Mouse (Mus musculus): ENCODE measurements around the gene 4930470P17Rik.
"Not testable (repeated sequence)": the region's sequence is repeated elsewhere in the genome, so short reads cannot be mapped to it uniquely, and the experiment has no call there.

Gene 4930470P17Rik

DNA sequence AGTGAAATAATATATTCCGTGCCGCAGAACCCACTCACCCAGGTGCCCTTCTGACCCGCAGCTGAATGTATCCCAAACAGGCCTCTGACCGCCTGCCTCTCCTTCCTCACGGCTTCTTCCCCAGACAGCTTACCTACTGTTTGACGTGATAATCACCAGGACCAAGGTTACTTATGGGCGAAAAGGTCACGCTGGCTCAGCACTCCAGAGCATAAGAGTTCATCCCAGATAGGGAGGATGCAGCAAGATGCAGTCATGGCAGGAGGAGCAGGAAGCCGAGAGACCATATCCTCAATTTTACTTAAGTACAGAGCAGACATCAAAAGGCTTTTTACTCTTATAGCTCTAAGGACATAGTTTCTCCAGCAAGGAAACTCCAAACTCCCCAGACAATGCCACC lies at the start of gene 4930470P17Rik:
4930470P17Rik (minus strand) TSS at position 101 of the 400 bp plus-strand sequence.
- no peak for DNase-seq (ENCODE audit: low spot score in 2 of 2)

DNA sequence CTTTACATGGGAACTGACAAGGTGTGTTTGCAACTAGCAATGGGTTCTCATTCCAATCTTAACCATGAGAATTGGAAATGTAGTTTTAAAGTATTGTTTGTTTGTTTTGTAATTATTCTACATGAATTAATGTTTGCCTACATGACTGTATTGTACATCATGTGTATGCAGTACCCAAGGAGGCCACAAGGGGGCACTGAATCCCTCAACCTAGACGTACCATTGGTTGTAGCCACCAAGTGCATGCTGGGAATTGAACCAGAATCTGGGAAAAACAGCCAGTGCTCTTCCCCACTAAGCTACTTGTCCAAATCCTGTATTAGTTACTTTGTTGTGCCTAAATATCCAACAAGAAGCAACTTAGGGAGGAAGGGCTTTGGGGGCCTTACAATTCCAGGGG lies 49.7 kb upstream of the 4930470P17Rik start:
- no peak for DNase-seq (ENCODE audit: low spot score in 2 of 2)

DNA sequence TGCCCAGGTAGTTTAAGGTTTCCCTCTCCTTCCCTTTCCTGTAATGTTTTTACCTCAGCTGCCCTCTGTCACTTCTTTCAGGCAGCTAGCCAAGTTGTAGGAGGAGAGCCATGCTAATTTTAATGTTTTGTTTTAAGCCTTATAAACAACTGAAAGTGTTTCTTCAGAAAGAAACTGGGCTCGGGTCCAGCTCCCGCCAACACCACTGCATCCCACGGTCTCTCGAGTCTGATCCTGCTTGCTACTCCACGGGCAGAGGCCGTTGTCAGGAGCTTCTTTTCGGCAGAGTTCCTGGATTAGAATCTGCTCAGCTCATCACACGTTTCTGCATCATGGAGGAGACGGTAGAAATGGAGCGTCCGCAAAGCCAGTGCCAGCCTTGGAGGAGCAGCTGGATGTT lies 46.7 kb upstream of the 4930470P17Rik start:
- DNase-seq (ENCODE audit: low spot score in 2 of 2), result no peak

DNA sequence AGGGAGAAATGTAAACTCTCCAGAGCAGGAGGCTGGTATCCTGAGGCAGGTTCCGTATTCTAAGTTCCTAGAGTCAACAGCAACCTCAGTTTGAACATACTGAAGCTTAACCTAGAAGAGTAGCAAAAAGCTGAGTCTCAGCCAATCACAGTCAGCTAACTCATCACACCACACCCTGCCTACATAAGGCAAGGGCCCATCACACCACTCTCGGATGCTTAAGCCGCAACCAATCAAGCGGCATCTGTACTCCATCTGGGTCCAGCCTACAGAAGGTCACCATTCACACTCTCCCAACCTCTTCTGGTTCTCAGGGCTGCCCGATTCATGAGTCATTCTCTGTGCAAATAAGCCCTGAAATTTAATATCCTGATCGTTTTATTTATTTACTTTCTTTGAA lies 44.4 kb upstream of the 4930470P17Rik start:
- DNase-seq (ENCODE audit: low spot score in 2 of 2), result no peak

DNA sequence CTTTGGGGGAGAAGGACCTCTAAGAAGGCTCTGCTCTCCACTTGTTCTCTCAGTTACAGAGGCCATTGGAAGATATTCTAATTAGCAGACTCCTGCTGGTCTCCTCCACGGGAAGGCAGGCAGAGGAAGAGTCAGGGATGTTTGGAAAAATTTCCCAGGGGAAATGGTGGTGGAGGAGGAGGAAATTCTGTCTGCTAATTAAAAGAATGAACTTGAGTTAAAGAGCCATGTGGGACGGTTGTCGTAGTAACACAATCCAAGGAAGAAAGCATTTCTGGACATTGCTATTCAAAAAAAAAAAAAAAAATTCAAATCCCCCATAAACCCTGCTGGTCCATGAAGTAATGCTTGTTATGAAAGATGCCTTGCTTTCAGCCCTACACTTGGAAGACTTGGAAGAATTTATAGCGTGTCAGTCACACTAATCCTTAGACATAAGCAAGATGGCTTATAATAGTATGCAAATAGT lies 40.6 kb upstream of the 4930470P17Rik start:
- no peak for DNase-seq (ENCODE audit: low spot score in 2 of 2)

DNA sequence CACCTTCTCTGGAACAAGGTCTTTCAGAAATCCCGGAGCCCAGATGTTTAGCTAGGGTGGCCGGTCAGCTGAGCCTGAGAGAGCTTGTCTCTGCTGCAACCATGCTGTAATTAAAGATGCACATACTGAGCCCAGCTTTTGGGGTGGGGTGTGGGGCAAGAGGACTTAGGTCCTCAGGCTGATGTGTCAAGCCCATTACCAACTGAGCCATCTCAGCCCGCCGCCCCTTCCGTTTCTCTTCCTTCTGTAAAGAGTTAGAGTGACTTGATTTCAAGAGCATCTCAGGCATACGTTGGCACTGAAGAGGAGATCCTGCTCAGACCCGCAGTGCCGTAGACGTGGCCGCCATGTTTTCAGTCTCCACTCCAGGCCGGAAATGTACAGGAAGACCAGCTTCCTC lies 38.5 kb upstream of the 4930470P17Rik start:
- DNase-seq (ENCODE audit: low spot score in 2 of 2), result no peak

DNA sequence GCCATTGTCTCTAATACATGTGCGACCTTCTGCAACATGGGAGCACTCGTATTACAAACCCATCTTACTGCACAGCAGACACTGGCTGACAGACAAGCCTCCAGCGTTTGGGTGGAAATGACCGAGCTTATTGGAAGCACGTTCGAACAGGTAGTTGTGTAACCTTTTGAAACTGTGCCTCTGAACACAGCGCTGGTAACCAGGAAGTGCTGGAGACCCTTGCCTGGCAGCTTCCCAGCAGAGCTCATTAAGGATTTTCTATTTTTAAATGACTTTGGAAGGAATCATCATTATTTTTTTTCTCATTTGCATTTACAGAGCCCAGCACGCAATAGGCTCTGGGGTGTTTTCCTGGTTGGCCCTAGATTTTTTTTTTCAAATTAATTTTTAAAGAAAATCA lies 36.9 kb upstream of the 4930470P17Rik start:
- no peak for DNase-seq (ENCODE audit: low spot score in 2 of 2)

DNA sequence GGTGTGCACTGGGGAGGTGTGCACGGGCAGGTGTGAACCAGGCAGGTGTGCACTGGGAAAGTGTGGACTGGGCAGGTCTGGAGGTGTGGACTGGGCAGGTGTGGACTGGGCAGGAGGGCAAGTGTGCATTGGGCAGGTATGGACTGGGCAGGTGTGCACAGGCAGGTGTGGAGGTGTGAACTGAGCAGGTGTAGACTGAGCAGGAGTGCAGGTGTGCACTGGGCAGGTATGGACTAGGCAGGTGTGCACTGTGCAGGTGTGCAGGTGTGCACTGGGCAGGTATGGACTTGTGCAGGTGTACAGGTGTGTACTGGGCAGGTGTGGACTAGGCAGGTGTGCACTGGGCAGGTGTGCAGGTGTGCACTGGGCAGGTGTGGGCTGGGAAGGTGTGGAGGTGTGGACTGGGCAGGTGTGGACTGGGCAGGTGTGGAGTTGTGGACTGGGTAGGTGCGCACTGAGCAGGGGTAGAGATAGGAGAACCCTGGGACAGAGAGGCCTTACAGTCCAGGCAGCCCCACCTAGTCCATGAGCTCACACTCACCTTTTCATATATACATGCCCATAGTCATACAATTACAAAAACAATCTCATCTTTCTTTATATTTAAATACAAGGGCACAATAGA lies 31.3 kb upstream of the 4930470P17Rik start:
- no peak for DNase-seq (ENCODE audit: low spot score in 2 of 2)

DNA sequence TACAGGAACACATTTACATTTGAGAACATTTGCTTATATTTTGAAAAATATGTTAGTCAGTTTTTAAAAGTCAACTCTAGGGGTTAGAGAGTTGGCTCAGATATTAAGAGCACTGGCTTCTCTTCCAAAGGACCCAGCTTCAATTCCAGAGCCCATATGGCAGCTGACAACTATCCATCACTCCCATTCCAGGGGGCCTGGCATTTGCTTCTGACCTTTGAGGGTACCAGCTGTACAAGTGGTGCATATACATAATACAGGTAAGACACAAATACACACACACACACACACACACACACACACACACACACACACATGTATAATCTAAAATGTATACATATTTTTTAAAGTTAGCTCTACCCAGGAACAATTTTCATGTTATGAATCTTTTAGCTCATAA lies 30.6 kb upstream of the 4930470P17Rik start:
- no peak for DNase-seq (ENCODE audit: low spot score in 2 of 2)

DNA sequence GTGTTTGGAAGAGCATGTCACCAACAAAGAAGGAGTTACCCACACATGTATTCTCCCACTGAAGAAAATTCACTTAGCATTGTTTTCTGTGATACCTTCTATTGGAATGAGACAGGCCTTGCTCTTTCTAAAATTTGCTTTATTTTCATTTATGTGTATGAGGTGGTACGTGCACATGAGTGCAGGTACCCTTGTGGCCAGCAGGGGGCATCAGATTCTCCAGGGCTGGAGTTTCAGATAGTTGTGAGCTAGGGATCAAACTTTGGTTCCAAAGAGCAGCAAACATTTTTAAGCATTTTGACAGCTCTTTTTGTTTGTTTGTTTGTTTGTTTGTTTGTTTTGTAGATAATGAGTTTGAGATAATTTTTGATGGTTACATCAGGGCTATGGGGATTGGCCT lies 29.6 kb upstream of the 4930470P17Rik start:
- no peak for DNase-seq (ENCODE audit: low spot score in 2 of 2)

DNA sequence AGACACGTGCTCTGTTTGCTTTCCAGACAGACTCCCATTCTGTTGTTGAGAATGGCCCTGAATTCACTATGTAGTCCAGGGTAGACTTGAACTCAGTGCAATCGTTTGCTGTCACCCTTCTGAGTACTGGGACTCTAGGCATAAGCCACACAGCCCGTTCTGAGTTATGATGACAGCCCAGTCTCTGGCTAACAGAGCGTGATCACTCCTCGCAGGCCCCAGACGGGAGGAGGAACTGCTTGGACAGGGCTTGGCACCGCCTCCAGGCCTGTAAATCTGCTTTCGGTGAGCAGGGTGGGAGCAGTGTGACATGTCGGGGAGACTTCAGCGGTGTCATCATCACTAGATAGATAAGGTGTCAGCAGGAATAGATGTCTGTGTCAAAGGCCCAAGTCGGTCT lies 28.7 kb upstream of the 4930470P17Rik start:
- no peak for DNase-seq (ENCODE audit: low spot score in 2 of 2)

DNA sequence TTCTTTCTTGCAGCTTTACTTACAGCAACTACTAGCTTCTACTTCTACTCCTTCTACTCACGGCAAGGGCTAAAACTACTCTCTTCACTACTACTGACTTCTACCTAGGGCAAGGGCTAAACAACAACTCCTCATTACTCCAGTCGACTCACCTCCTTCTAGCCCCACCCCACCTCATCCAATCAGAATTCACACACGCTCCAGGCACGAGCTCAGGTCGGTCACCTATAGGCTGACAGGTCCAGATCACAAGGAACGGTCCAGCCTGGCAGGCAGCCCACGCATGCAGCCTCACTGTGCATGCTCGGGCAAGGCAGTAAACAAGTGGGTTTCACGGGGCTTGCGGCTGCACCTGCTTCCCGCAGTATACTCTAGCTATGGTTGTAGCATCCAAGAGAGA lies 26.2 kb upstream of the 4930470P17Rik start:
- DNase-seq (ENCODE audit: low spot score in 2 of 2), result not testable (repeated sequence)

DNA sequence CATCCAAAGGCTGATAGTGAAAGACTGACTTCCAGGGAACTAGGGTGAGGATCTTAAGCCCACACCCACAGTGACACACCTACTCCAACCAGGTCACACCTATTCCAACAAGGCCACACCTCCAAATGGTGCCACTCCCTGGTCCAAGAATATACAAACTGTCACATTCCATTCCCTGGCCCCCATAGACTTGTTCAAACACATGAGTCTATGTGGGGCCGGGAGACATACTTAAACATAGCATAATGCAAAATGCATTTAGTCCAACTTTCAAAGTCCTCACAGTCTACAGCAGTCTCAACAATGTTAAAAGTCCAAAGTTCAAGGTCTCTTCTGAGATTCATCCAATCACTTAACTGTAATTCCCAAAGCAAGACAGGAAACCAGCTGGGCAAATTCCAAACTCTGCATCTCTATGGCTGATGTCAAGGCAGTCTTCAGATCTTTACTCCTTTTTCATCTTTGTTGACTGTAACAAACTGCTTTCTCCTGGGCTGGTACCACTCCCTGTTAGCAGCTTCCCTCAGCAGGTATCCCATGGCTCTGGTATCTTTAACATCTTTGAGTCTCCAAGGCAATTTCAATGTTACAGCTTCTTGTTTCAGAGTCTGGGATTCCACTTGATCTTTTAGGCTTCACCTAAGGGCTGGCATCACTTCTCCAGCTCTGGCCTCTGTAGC lies 22.5 kb upstream of the 4930470P17Rik start:
- DNase-seq (ENCODE audit: low spot score in 2 of 2), result not testable (repeated sequence)

DNA sequence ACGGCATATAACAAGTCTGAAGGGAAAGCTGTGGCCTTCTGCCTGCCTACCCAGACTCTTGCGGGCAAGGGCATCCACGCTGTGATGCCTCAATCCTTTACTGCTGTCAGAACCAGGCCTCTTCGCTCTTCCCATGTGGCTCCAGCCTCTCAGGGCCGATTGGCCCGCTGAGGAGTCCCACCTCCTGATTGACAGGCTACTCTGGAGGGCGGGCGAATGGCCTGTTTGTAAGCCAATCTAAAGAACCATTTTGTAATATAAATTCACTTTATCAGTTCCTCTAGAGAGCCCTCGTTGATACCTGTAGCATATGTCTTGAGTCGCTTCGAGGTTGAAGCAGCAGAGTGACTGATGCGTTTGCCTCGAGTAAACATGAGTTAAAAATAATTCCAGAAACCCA lies 21.2 kb upstream of the 4930470P17Rik start:
- DNase-seq (ENCODE audit: low spot score in 2 of 2), result no peak

DNA sequence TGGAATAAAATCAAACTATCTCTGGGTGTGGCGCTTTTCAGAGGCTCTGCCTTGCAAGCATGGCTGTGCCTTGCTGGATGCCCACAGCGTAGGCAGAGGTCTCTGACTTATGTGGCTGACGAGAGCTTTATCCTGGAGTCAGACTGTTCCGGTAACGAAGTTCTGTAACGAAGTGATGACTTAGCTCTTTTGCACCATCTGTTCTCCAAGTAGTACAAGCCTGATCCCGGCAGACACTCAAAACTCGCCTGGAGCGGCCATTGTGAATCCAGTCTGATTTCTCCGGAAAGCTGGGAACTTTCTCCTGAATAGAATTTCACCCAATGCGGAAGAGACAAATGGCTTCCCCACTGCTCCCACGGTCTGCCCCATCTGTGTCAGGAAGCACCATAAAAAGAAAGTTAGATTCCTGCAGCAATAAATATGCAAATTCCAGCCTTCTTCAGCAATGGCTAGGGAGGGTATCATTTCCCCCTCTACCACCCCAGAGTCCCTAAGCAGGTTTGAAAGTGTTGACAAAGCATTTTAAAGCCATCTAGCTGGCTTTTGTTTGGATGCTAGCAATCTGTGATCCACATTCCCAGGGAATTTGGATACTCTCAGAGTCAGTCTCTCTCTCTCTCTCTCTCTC lies 17.2 kb upstream of the 4930470P17Rik start:
- DNase-seq (ENCODE audit: low spot score in 2 of 2), result no peak

DNA sequence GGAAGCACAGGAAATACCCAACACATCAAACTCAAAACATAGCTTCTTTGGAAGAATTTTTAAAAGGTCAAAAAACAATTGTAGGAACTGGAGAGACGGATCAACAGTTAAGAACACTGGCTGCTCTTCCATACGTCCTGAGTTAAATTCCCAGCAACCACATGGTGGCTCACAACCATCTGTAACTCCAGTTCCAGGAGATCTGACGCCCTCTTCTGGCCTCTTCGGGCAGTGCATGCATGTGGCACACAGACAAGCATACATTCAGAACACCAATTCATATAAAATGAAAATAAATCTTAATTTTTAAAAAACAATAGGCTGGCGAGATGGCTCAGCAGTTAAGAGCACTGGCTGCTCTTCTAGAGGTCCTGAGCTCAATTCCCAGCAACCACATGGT lies 10.0 kb upstream of the 4930470P17Rik start:
- not testable (repeated sequence) for DNase-seq (ENCODE audit: low spot score in 2 of 2)

DNA sequence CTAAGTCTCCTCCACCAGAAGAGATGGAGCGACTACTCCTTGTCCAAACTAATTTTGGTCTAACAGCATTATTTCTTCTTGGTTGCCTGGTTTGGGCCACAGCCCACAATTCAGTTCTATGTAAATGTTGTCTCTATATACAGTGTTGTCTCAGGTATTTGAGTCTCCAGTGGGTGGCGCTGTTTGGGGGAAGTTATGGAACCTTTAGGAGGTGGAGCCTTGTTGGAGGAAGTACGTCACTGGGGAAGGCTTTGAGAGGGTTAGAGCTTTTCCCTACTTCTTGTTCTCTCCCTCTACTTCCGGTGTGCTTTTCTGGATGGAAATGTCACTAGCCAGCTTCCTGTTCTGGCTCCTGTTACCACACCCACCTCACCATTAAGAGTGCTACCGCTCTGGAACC lies 646 bp downstream of the 4930470P17Rik start:
- DNase-seq (ENCODE audit: low spot score in 2 of 2), result no peak

DNA sequence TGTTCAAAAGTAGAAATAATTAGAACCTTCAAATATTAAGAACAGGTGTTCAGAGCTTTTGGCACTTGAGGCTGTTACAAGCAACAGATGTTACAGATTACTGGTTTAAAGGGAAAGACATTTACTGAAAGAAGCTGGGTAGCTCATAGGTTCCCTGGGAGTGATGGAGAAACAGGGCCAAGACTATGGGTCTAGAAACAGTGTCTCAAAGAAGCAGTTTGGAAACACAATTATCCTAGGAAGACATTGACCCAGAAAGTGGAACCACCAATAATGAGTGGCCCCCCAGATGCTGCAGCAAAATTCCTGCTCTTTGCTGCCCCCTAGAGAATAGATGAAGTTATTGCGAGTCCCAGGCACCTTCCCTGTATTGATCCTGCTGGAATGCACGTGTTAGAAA lies 4.2 kb downstream of the 4930470P17Rik start:
- DNase-seq (ENCODE audit: low spot score in 2 of 2), result no peak

DNA sequence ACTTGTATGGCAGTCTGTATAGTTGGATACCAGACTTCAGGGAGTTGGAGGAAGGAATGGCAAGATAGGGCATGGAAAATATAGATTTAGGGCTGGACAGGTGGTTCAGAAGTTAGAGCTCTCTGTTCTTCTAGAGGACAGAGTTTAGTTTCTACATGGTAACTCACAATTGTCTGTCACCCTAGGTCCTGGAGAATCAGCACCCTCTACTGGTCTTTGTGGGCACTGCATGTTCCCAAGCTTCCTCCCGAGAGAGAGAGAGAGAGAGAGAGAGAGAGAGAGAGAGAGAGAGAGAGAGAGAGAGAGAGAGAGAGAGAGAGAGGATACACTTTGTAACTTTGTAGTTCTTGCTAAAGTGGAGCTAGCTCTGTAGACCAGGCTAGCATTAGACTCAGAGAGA lies 5.1 kb downstream of the 4930470P17Rik start:
- peak in 1 of 2 experiments; percentile 4 for DNase-seq (ENCODE audit: low spot score in 2 of 2)

DNA sequence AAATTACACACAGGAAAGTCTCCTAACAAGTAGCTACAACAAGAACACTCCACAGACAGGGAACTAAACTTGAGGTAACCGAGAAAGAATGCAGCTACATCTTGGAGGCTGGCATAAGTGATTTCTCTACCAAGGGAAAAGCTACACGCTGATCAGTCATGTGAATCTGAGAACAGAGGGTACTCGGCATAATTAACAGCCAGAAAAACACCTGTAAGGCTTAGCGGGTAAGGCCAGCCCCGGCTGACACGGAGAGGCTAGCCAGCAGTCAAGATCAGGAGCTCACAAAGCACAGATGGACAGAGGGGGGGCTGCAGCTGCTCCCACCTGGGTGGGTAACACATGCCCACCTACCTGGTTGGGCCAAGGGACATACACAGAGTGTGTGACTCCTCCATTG lies 9.7 kb downstream of the 4930470P17Rik start:
- DNase-seq (ENCODE audit: low spot score in 2 of 2), result no peak

DNA sequence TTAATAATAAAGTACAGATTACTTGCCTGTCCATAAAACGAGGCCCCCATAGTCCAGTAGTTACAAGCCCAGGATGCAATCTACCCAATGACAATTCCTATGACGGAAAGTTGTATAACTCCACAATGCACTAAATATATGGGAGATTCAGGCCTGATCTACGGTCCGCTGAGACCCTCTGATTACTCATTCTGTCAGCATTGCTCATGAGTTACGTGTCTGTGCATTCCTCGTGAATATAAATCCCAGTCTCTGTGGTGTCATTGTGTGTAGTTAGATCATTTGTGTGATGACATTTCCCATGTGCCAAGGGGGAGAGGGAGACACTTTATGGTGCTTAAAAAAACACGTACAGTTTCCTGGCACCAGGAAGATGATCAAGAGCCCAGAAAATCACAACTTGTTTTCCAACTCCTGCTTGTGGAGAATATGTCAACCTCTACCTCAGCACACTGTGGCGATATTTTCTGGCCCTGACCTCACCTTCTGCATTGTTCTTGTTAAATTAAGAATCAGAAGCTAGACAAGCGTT lies 13.4 kb downstream of the 4930470P17Rik start:
- DNase-seq (ENCODE audit: low spot score in 2 of 2), result no peak

DNA sequence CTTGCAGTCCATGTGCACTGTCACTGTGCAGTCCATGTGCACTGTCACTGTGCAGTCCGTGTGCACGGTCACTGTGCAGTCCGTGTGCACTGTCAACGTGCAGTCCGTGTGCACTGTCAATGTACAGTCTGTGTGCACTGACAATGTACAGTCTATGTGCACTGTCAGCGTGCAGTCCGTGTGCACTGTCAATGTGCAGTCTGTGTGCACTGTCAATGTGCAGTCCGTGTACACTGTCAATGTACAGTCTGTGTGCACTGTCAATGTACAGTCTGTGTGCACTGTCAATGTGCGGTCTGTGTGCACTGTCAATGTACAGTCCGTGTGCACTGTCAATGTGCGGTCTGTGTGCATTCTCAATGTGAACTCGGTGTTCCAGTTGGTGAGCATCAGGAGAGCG lies 17.1 kb downstream of the 4930470P17Rik start:
- DNase-seq (ENCODE audit: low spot score in 2 of 2), result no peak

DNA sequence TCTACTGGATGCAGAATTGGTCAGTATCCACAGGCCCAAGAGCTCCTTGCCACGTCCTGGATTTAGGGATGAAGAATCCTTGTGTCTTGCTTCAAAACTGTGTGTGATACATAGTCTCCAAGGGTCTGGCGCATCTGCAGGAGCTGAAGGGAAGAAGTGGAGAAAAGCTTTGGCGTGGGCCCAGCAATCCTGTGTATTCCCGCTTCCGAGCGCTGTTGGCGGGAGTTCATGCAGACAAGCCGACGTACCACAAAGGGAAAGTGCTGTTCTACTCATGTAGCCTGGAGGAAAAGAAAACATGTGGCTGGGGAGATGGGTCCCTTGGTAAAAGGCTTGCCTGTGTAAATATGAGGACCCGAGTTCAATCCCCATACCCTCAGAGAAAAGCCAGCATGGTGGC lies 22.3 kb downstream of the 4930470P17Rik start:
- no peak for DNase-seq (ENCODE audit: low spot score in 2 of 2)

All from heart, adult 9 months (tissue).